Comparison of ENCODE assay signal across 8 mouse cellular contexts in genomic region chr15:84230661-84231060, GRCm38 (mm10). TPM values are rescaled to one million over a fixed set of nuclear protein-coding genes. Genes with fewer than 3 reads are reported as not detected.
DNase-seq lines count a peak whose midpoint lies in the region; ATAC-seq lines count a peak whose summit lies in the region.

No protein-coding gene starts in this region.

- H3K9ac ChIP-seq in intestine, embryonic 16.5 days (ENCODE audit: low read depth, low read length) = no peak overlapping the region
- H3K9ac ChIP-seq in midbrain, embryonic 13.5 days (replicated peaks) = peak overlapping the region; percentile 70; the same call in 1 of the 2 replicates

- DNase-seq in heart, adult 11 months = peak; percentile 96
- no peak for DNase-seq in heart, postnatal 36 days
- no peak for DNase-seq in forebrain, embryonic 10.5 days (ENCODE audit: extremely low spot score, low spot score)
- no peak for DNase-seq in thymus, postnatal 0 days (ENCODE audit: low spot score)
- DNase-seq in cerebellum, adult 11-12 months = no peak

- no peaks in the 10 kb centered on the region for H3K36me3 ChIP-seq in forebrain, embryonic 10.5 days (replicated peaks)
- H3K36me3 ChIP-seq in intestine, embryonic 16.5 days (ENCODE audit: control insufficient read depth, insufficient read depth, low read length) = no peaks in the 10 kb centered on the region
- no peaks in the 10 kb centered on the region for H3K36me3 ChIP-seq in midbrain, embryonic 13.5 days

- peak overlapping the region; percentile 82; the same call in 1 of the 2 replicates for H3K27ac ChIP-seq in forebrain, embryonic 10.5 days
- H3K27ac ChIP-seq in intestine, embryonic 16.5 days (ENCODE audit: low read length) = no peak overlapping the region; the same call in 1 of the 2 replicates
- peak overlapping the region; percentile 75 for H3K27ac ChIP-seq in midbrain, embryonic 13.5 days

- no peak for ATAC-seq in intestine, embryonic 16.5 days
- no peak for ATAC-seq in midbrain, embryonic 13.5 days
- no peak for ATAC-seq in frontal cortex, adult (ENCODE audit: low TSS enrichment)

- WGBS in forebrain, embryonic 10.5 days = 8% methylated on average over 5 of the region's 5 CpGs
- WGBS in intestine, embryonic 16.5 days = 25% methylated on average over 5 of the region's 5 CpGs
- 1% methylated on average over 5 of the region's 5 CpGs for WGBS in midbrain, embryonic 13.5 days

- no peaks in the 10 kb centered on the region; the same call in 1 of the 2 replicates for H3K9me3 ChIP-seq in forebrain, embryonic 10.5 days
- H3K9me3 ChIP-seq in intestine, embryonic 16.5 days (ENCODE audit: control insufficient read depth, low read length) = no peaks in the 10 kb centered on the region; the same call in 1 of the 2 replicates
- H3K9me3 ChIP-seq in midbrain, embryonic 13.5 days = no peaks in the 10 kb centered on the region

- H3K4me2 ChIP-seq in intestine, embryonic 16.5 days (ENCODE audit: low read depth, low read length) = peak overlapping the region; percentile 93; the same call in 1 of the 2 replicates
- H3K4me2 ChIP-seq in midbrain, embryonic 13.5 days (replicated peaks) = peak overlapping the region; percentile 83; the same call in 1 of the 2 replicates

- peaks cover 35% of the 10 kb centered on the region for H3K4me1 ChIP-seq in forebrain, embryonic 10.5 days
- peaks cover 15% of the 10 kb centered on the region for H3K4me1 ChIP-seq in intestine, embryonic 16.5 days (ENCODE audit: control insufficient read depth, insufficient read depth, low read length)
- H3K4me1 ChIP-seq in midbrain, embryonic 13.5 days (replicated peaks) = peaks cover 68% of the 10 kb centered on the region

- H3K4me3 ChIP-seq in forebrain, embryonic 10.5 days = peak overlapping the region; percentile 65
- no peak overlapping the region for H3K4me3 ChIP-seq in intestine, embryonic 16.5 days (ENCODE audit: low read length)
- no peak overlapping the region for H3K4me3 ChIP-seq in midbrain, embryonic 13.5 days (replicated peaks)

- H3K27me3 ChIP-seq in forebrain, embryonic 10.5 days (ENCODE audit: poor library complexity, severe bottlenecking) = peaks cover 56% of the 10 kb centered on the region
- H3K27me3 ChIP-seq in intestine, embryonic 16.5 days (replicated peaks; ENCODE audit: control insufficient read depth, insufficient read depth, low read length) = 0 out of 2 replicates have a peak, but pooled peaks cover 5% of the 10 kb centered on the region
- no peaks in the 10 kb centered on the region for H3K27me3 ChIP-seq in midbrain, embryonic 13.5 days

- intact Hi-C loops in heart, postnatal 36 days (cut with DNase I) = loop anchor here (10.0 kb wide), 1 partner anchor 484 kb away; no protein-coding TSS in a partner anchor

RNA-seq across cellular contexts. Expression of gene Parvb, which starts 1.2 kb away (rescaled TPM):
- 100 to 1,000 TPM; 110 to 142 TPM for total RNA-seq in heart, postnatal 36 days (2021)
- 3.3 and 4.4 TPM in 2 replicates for polyA plus RNA-seq in forebrain, embryonic 10.5 days (2016; fragmentation: Nextera tagmentation; extraction: Ambion mirVana)
- 2.5 TPM in 2 replicates for polyA plus RNA-seq in intestine, embryonic 16.5 days (2015; fragmentation: Nextera tagmentation; extraction: Ambion mirVana)
- 4.7 and 6.2 TPM in 2 replicates for polyA plus RNA-seq in midbrain, embryonic 13.5 days (2015; fragmentation: Nextera tagmentation; extraction: Ambion mirVana)
- polyA plus RNA-seq in thymus, postnatal 0 days (2015; fragmentation: Nextera tagmentation; extraction: Ambion mirVana) = 2.8 and 3.1 TPM in 2 replicates

RNA-seq across cellular contexts. Expression of gene Samm50, which starts 38.6 kb away (rescaled TPM):
- 100 to 1,000 TPM; 270 to 286 TPM for total RNA-seq in heart, postnatal 36 days (2021)
- polyA plus RNA-seq in forebrain, embryonic 10.5 days (2016; fragmentation: Nextera tagmentation; extraction: Ambion mirVana) = 112 and 113 TPM in 2 replicates
- polyA plus RNA-seq in intestine, embryonic 16.5 days (2015; fragmentation: Nextera tagmentation; extraction: Ambion mirVana) = 152 and 165 TPM in 2 replicates
- polyA plus RNA-seq in midbrain, embryonic 13.5 days (2015; fragmentation: Nextera tagmentation; extraction: Ambion mirVana) = 83.1 and 85.9 TPM in 2 replicates
- polyA plus RNA-seq in thymus, postnatal 0 days (2015; fragmentation: Nextera tagmentation; extraction: Ambion mirVana) = 127 and 128 TPM in 2 replicates
